Mouse (Mus musculus): ENCODE measurements around the gene Phf24. TPM values are rescaled to one million over a fixed set of nuclear protein-coding genes. Genes with fewer than 3 reads are reported as not detected.

Phf24 gene
- total and polyA plus RNA-seq, 3 experiments: not detected

DNA sequence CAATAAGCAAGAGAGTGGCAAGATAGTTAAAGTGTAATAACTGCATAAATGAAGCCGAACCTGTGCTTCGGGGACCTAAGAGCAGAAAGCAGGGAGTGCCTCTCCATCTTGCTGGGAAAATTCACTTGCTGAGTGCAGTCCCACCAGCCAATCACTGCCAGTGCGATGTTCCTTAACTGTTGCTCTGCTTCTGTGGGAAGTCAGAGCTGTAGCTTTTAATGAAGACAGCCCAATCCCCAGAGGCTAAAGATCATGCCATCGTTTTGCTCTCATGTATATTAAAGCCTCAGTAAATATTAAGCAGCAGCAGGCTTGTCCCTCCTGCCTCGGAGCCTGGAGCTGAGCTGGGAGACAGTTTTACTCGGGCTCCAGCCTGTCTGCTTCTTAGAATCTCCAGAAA is 5.6 kb downstream of the Phf24 start:
- no peak for DNase-seq (ENCODE audit: extremely low read depth)
- Histone ChIP-seq H3K27ac (ENCODE audit: insufficient read depth, low read depth) (no peak overlapping the region), H3K4me2 (ENCODE audit: insufficient read depth, low read depth, poor library complexity, severe bottlenecking) (no peak overlapping the region), H3K9ac (ENCODE audit: insufficient read depth, low read depth) (no peak overlapping the region), H3K9me3 (replicated peaks; ENCODE audit: low read length) (no peaks in the 10 kb centered on the region), H3K4me3 (replicated peaks in 1 of 3; ENCODE audit: low read depth in 2 of 3, low read length in 2 of 3, poor library complexity in 1 of 3) (no peak overlapping the region), H3K36me3 (replicated peaks in 1 of 2; ENCODE audit: control insufficient read depth in 1 of 2, insufficient read depth in 1 of 2, low read length in 1 of 2) (no peaks in the 10 kb centered on the region), H3K27me3 (replicated peaks) (peaks cover 86% of the 10 kb centered on the region), H3K79me2 (replicated peaks; ENCODE audit: control insufficient read depth, extremely low read depth, insufficient read depth, poor library complexity, severe bottlenecking) (no peaks in the 10 kb centered on the region), H3K4me1 (ENCODE audit: control insufficient read depth in 1 of 2, insufficient read depth in 2 of 2) (no peaks in the 10 kb centered on the region)
- in situ Hi-C loops (cut with MboI; ENCODE audit: low pct_ligation_motif_present, low pct_unique_long_range_greater_than_20kb, low sequenced_read_pairs) (no loop called here), dilution Hi-C loops (cut with MboI; ENCODE audit: extremely low pct_ligation_motif_present, extremely low pct_unique_long_range_greater_than_20kb, low sequenced_read_pairs) (no loop called here)
- TF ChIP-seq ZMIZ1 (IDR thresholded peaks at IDR 0.05; ENCODE audit: low read depth, low read length) (no peak), EP300 (IDR thresholded peaks at IDR 0.05; ENCODE audit: low read length) (no peak), MYC (IDR thresholded peaks at IDR 0.05; ENCODE audit: low read depth, low read length) (no peak), KAT2A (IDR thresholded peaks at IDR 0.05; ENCODE audit: insufficient replicate concordance, low read length) (no peak), POLR2AphosphoS2 (IDR thresholded peaks at IDR 0.05; ENCODE audit: low read depth, low read length) (no peak), E2F4 (IDR thresholded peaks at IDR 0.05; ENCODE audit: insufficient replicate concordance, low read depth, low read length) (no peak), MAZ (IDR thresholded peaks at IDR 0.05; ENCODE audit: low read depth, low read length) (no peak), TCF12 (IDR thresholded peaks at IDR 0.05; ENCODE audit: low read depth, low read length) (no peak), MAX (IDR thresholded peaks at IDR 0.05; ENCODE audit: low read length) (no peak), BHLHE40 (IDR thresholded peaks at IDR 0.05; ENCODE audit: low read depth, low read length) (no peak), IRF4 (IDR thresholded peaks at IDR 0.05; ENCODE audit: low read depth, low read length) (no peak), CTCF (conservative IDR thresholded peaks at IDR 0.05 in 1 of 2, IDR thresholded peaks at IDR 0.05 in 1 of 2; ENCODE audit: low read depth in 2 of 2, low read length in 2 of 2) (no peak), PAX5 (IDR thresholded peaks at IDR 0.05; ENCODE audit: low read length) (no peak), CHD1 (IDR thresholded peaks at IDR 0.05; ENCODE audit: low read depth, low read length) (no peak), ETS1 (conservative IDR thresholded peaks at IDR 0.05; ENCODE audit: low read depth, low read length) (no peak), ZC3H11A (IDR thresholded peaks at IDR 0.05; ENCODE audit: low read depth, low read length) (no peak), MEF2A (IDR thresholded peaks at IDR 0.05; ENCODE audit: borderline replicate concordance, low read depth, low read length) (no peak), ZKSCAN1 (IDR thresholded peaks at IDR 0.05; ENCODE audit: borderline replicate concordance, low read depth, low read length) (no peak)

DNA sequence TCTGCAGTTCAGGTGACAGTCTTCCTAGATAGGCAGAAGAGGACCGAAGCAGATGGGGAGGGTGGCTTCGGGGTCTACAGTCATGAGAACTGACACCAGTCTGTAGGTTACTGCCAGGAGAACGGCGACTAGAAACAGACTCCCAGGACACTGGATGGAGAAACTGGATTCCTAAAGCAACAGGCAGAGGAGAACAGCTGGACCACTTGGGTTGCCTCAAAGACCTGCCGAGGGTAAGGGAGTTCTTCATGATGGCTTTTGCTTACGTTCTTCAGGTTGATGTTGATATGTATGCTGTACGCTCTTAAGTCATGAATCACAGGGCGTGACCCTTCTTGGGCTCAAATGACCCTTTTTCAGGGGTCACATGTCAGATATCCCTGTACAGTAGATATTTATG is 6.0 kb downstream of the Phf24 start:
- Histone ChIP-seq H3K27me3 (replicated peaks) (peaks cover 85% of the 10 kb centered on the region), H3K9me3 (replicated peaks; ENCODE audit: low read length) (no peaks in the 10 kb centered on the region), H3K79me2 (replicated peaks; ENCODE audit: control insufficient read depth, extremely low read depth, insufficient read depth, poor library complexity, severe bottlenecking) (no peaks in the 10 kb centered on the region), H3K4me2 (ENCODE audit: insufficient read depth, low read depth, poor library complexity, severe bottlenecking) (no peak overlapping the region), H3K36me3 (replicated peaks in 1 of 2; ENCODE audit: control insufficient read depth in 1 of 2, insufficient read depth in 1 of 2, low read length in 1 of 2) (no peaks in the 10 kb centered on the region), H3K4me1 (ENCODE audit: control insufficient read depth in 1 of 2, insufficient read depth in 2 of 2) (no peaks in the 10 kb centered on the region), H3K27ac (ENCODE audit: insufficient read depth, low read depth) (no peak overlapping the region), H3K4me3 (replicated peaks in 1 of 3; ENCODE audit: low read depth in 2 of 3, low read length in 2 of 3, poor library complexity in 1 of 3) (no peak overlapping the region), H3K9ac (ENCODE audit: insufficient read depth, low read depth) (no peak overlapping the region)
- dilution Hi-C loops (cut with MboI; ENCODE audit: extremely low pct_ligation_motif_present, extremely low pct_unique_long_range_greater_than_20kb, low sequenced_read_pairs) (no loop called here), in situ Hi-C loops (cut with MboI; ENCODE audit: low pct_ligation_motif_present, low pct_unique_long_range_greater_than_20kb, low sequenced_read_pairs) (no loop called here)
- TF ChIP-seq IRF4 (IDR thresholded peaks at IDR 0.05; ENCODE audit: low read depth, low read length) (no peak), NRF1 (IDR thresholded peaks at IDR 0.05; ENCODE audit: low read depth, low read length) (no peak), UBTF (IDR thresholded peaks at IDR 0.05; ENCODE audit: low read depth, low read length) (no peak), E2F4 (IDR thresholded peaks at IDR 0.05; ENCODE audit: insufficient replicate concordance, low read depth, low read length) (no peak), GABPA (IDR thresholded peaks at IDR 0.05; ENCODE audit: insufficient replicate concordance, low read depth, low read length) (no peak), EP300 (IDR thresholded peaks at IDR 0.05; ENCODE audit: low read length) (no peak), SIN3A (IDR thresholded peaks at IDR 0.05; ENCODE audit: low read length) (no peak), ZC3H11A (IDR thresholded peaks at IDR 0.05; ENCODE audit: low read depth, low read length) (no peak), ZNF384 (IDR thresholded peaks at IDR 0.05; ENCODE audit: low read depth, low read length) (no peak), MAZ (IDR thresholded peaks at IDR 0.05; ENCODE audit: low read depth, low read length) (no peak), MYC (IDR thresholded peaks at IDR 0.05; ENCODE audit: low read depth, low read length) (no peak), PAX5 (IDR thresholded peaks at IDR 0.05; ENCODE audit: low read length) (no peak), BHLHE40 (IDR thresholded peaks at IDR 0.05; ENCODE audit: low read depth, low read length) (no peak), NELFE (IDR thresholded peaks at IDR 0.05; ENCODE audit: low read depth, low read length) (no peak), MAFK (IDR thresholded peaks at IDR 0.05; ENCODE audit: insufficient replicate concordance, low read length) (no peak), POLR2AphosphoS2 (IDR thresholded peaks at IDR 0.05; ENCODE audit: low read depth, low read length) (no peak), POLR2A (IDR thresholded peaks at IDR 0.05; ENCODE audit: low read depth, low read length) (no peak), ELF1 (IDR thresholded peaks at IDR 0.05; ENCODE audit: low read depth, low read length) (no peak)
- no peak for DNase-seq (ENCODE audit: extremely low read depth)

All from CH12.LX (cell line).